Mouse (Mus musculus): ENCODE results near the gene Rnaseh2c.
A peak's percentile ranks its signal among the peaks of the same experiment; 100 is the strongest.

The Rnaseh2c gene

DNA sequence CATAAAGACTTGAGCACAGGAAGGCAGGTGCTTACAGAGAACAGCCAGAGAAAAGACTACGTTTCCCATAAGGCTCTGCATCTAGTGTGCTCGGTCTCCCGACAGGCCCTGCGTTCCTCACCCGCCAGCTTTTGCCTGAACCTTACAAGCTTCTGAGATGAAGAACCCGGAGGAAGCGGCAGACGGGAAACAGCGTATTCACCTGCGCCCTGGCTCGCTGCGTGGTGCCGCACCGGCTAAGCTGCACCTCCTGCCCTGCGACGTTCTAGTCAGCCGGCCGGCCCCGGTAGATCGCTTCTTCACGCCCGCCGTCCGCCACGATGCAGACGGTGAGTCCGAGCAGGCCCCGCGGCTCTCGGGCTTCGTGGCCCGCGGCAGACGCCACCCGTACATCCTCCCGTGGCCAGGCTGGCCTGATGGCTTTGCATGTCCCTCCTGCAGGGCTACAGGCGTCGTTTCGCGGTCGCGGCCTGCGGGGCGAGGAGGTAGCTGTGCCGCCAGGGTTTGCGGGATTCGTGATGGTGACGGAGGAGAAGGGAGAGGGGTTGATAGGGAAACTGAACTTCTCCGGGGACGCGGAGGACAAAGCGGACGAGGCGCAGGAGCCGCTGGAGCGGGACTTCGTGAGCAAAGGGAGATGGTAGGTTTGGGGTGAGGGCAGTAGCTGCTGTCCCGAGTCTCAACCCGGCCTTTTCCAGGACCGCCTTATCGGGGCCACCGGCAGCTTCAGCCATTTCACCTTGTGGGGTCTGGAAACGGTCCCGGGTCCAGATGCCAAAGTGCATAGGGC lies at the start of gene Rnaseh2c:
Gene Rnaseh2c (plus strand): TSS at position 122 of the 790 bp plus-strand sequence.
- DNase-seq (ENCODE audit: low read depth in 2 of 2, low spot score in 2 of 2), result peak; percentile 79 to 82

- no peak for DNase-seq (ENCODE audit: low read depth in 2 of 2, low spot score in 2 of 2)
These were observed 47.9 kb upstream of the Rnaseh2c start for GRCm38 (mm10) chr19:5553802-5554201.

DNA sequence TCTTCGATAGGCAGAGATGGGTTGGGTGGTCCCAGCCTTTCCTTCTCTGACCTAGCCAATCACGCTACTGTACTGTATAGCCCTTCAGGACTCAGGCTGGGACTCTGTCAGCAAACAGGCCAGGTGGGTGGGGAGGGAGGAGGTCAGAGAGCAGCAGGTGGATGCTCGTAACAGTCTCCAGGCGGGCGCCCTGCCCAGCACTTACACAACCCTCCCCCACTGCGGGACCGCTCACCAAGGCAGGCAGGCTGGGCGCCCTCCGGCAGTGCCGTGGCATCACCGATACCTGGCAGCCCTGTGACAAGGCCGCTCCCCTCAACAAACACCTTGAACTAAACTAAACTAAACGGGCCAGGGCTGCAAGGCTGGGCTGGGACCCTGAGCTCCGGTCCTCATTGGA lies 47.5 kb upstream of the Rnaseh2c start:
- no peak for DNase-seq (ENCODE audit: low read depth in 2 of 2, low spot score in 2 of 2)

GRCm38 (mm10) chr19:5558169-5558568 lies 43.5 kb upstream of the Rnaseh2c start:
- DNase-seq (ENCODE audit: low read depth in 2 of 2, low spot score in 2 of 2), result no peak

- DNase-seq (ENCODE audit: low read depth in 2 of 2, low spot score in 2 of 2), result no peak
These were observed 42.9 kb upstream of the Rnaseh2c start for GRCm38 (mm10) chr19:5558770-5559169.

- DNase-seq (ENCODE audit: low read depth in 2 of 2, low spot score in 2 of 2), result no peak
These were observed 42.4 kb upstream of the Rnaseh2c start for GRCm38 (mm10) chr19:5559229-5559628.

GRCm38 (mm10) chr19:5559631-5560456 lies 41.8 kb upstream of the Rnaseh2c start:
- no peak for DNase-seq (ENCODE audit: low read depth in 2 of 2, low spot score in 2 of 2)

DNA sequence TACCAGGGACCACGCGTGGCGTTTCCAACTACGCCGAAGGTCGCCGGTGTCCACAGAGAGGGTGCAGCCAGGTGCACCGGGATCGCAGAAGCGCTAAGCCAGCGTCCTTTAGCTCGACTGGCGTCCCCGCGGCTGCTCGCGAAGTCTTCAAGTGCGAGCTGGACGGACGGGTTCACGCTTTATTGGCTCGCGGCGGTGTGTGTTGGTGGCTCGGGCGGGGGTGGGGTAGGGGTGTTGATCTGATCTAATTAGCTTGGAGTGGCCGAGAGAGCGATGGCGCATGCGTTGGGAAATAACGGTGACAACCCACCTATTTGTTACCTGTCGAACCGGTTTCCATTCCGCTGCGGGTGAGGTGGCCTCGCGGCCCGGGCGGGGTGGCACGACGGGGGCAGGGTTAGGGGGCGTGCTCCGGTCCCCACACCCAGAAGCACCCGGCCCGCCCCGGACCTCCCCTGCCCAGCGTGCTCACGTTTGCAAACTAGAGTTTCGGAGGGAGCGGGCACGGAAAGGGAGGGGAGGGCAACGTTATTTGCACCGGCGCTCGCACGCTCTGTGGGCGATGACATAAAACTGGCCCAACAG lies 41.1 kb upstream of the Rnaseh2c start, which contains the start of gene Ovol1:
Gene Ovol1 (minus strand): TSS at position 190 of the 585 bp plus-strand sequence.
- DNase-seq (ENCODE audit: low read depth in 2 of 2, low spot score in 2 of 2), result no peak

DNA sequence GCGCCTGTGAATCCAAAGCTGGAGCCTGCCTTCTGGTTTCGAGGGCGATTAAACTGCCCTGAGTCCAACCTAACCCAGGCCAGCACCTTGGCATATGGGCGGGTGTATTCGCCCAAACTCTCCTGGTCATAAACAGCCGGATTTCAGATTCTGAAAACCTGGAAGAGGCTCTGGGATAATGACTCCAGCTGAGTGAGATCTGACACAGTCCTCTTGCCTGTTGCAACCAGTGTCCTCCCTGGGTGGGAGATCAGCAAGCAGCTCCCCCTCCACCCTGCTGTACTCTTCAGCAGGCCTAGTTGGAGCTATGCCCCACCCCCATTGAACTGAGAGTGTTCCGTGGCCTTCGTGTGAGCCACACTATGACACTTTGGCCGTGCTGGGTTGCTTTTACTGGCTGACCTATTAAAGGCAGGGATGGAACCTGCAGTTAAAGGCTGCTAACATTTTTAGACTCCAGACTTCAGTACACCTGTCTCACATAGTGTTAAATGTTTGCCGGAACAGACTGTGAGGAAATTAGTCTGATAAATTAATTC lies 40.4 kb upstream of the Rnaseh2c start:
- DNase-seq (ENCODE audit: low read depth in 2 of 2, low spot score in 2 of 2), result no peak

DNA sequence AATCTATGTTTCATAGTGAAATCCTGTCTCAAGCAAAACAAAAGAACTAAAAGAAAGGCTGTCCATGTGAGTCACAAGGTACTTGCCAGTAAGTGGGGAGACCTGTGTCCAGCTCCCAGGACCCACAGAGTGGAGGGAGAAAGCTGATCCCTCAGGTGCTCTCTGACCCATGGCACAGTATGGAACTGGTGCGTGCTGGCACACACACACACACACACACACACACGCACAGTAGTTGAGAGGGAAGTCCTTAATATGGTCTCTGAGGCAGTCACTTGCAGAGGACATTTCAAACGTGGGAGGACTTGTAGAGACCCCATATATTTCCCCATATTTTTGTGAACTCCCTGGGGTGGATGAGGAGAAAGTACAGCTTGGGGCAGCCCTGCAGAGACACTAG lies 39.8 kb upstream of the Rnaseh2c start:
- no peak for DNase-seq (ENCODE audit: low read depth in 2 of 2, low spot score in 2 of 2)

DNA sequence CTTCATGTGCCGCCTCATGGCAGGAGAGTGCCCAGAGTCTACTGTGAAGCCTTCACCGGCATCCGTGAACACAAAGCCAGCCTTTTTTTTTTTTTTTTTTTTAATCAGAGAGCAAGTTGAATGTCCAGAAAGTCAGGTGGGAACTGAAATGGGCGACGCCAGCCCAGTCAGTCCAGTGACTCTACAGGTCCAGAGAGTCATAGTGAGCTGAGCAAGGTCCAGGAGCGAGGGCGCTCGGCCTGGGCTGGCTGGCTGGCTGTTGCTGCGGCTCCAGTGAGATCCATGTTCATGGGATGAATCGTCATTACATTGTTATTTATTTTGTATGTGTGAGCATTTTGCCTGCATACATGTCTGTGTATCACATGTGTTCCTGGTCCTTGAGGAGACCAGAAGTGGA lies 38.9 kb upstream of the Rnaseh2c start:
- no peak for DNase-seq (ENCODE audit: low read depth in 2 of 2, low spot score in 2 of 2)

GRCm38 (mm10) chr19:5566316-5566715 lies 35.4 kb upstream of the Rnaseh2c start:
- no peak for DNase-seq (ENCODE audit: low read depth in 2 of 2, low spot score in 2 of 2)

DNA sequence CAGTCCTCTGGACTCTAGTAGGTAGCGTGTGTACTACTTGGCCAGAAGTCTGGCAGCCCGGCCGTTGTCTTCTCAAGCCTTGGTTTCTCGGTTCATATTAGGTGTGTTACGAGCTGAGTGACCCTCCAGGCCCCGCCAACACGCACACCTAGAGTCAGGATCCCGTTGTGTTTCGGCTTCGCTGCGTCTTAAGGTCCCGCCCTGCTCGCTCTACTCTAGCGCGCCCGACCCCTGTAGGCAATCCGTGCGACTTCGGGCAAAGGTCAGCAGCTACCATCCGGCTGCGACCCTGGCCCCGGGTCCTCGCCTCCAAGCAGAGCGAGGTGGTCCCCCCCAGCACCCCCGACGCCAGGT lies 34.5 kb upstream of the Rnaseh2c start:
- DNase-seq (ENCODE audit: low read depth in 2 of 2, low spot score in 2 of 2), result no peak

GRCm38 (mm10) chr19:5567534-5568469 lies 33.9 kb upstream of the Rnaseh2c start, which contains the start of gene Ap5b1:
Ap5b1 (plus strand) TSS chr19:5568025.
- peak; percentile 84 to 89 for DNase-seq (ENCODE audit: low read depth in 2 of 2, low spot score in 2 of 2)

DNA sequence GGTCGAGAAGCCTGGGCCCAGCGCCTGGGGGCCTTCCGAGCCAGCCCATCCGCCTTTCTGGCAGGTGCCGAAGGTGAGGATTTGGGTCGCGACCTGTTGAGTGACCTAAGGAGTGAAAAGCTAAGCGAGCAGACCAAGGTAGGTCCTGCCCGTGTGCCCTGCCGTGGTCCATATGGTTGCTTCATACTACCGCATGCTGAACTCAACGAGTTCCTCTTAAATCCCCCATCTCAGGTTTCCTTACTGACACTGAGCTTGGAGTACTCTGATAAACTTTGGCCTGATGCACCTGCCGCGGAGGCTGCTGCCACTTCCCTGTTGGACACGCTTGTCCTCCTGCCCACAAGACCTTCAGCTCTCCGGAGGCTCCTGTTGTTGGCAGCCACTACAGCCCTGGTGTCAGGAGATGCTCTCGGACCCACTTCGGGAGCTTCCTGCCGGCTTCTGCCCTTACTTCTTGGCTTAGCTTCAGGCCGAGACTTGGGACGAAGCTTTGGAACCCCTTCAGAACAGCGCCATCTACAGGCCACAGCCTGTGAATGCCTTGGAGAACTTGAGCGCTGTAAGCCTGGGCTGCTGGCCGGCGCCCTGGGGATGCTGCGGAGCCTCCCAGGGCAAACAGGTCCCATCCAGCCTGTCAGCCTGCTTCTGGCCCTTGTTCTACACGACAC lies 33.1 kb upstream of the Rnaseh2c start:
- peak; percentile 71 to 82 for DNase-seq (ENCODE audit: low read depth in 2 of 2, low spot score in 2 of 2)

GRCm38 (mm10) chr19:5569521-5569920 lies 32.2 kb upstream of the Rnaseh2c start:
- DNase-seq (ENCODE audit: low read depth in 2 of 2, low spot score in 2 of 2), result no peak

GRCm38 (mm10) chr19:5570353-5571246 lies 31.1 kb upstream of the Rnaseh2c start:
- DNase-seq (ENCODE audit: low read depth in 2 of 2, low spot score in 2 of 2), result no peak

DNA sequence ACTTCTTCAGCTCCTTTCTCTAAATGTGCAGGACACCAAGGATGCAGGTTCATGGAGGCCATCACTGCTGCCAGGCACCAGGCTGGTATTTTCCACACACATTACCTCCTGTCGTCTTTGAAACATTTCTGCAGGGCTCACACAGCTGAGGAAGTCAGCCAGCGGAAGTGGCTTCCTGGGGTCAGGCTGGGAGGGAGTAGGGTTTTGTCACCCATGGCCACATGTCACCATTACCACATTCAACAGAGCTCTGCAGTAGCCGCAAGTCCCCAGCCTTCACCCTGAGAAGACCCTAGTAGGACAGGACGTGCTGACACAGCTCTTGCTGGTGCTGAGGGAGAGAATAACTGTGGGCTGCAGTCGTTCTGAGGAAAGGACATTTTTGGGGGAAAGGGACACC lies 29.8 kb upstream of the Rnaseh2c start:
- peak in 1 of 2 experiments; percentile 30 for DNase-seq (ENCODE audit: low read depth in 2 of 2, low spot score in 2 of 2)
